Mouse (Mus musculus): ENCODE measurements around the gene Gon7.
A peak's percentile ranks its signal among the peaks of the same experiment; 100 is the strongest.

The Gon7 gene

GRCm38 (mm10) chr12:102757689-102758402 lies at the start of gene Gon7, which contains the start of the genes Gm28051 and Ubr7:
Gon7 (minus strand) TSS chr12:102757803.
Gm28051 (minus strand) TSS chr12:102757765.
Ubr7 (plus strand) TSS chr12:102757967.
- DNase-seq (ENCODE audit: low read depth, low spot score), result peak; percentile 99

DNA sequence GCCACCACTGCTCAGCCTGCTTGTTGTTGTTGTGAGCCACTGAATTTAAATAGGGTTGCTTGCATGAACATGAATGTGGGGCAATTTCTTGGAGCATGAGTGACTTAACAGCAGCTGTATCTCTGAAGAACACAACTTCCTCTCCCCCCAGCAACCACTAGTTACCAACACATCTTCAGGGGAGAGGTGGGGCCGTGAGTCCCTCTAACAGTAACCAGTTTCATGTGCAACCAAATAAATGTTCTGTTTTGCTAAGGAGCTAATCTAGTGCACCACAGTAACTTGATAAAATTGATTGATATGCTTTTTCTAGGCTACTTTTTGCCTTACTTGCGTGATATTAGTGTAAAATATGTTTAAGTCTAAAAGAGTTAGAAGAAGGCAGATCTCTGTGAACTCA lies 41.9 kb upstream of the Gon7 start:
- DNase-seq (ENCODE audit: low read depth, low spot score), result no peak

- DNase-seq (ENCODE audit: low read depth, low spot score), result no peak
These were observed 30.3 kb upstream of the Gon7 start for GRCm38 (mm10) chr12:102787927-102788326.

DNA sequence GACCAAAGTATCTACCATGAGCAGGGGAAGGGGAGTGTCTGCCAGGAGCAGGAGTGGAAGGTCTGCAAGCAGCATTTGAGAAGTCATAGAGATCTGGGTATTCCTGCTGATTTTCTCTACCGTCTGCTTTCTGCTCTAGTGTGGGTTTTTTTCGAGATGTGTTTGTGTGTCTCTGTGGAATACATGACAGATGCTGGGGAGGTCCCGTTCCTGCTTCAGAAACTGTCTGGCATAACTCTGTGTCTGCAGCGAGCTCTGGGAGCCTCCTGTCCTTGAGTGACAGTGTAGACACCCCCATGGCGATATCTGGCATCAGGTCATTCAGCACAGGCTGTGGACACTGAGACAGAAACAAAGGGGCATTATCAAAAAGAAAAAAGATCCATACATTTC lies 28.0 kb upstream of the Gon7 start:
- no peak for DNase-seq (ENCODE audit: low read depth, low spot score)

DNA sequence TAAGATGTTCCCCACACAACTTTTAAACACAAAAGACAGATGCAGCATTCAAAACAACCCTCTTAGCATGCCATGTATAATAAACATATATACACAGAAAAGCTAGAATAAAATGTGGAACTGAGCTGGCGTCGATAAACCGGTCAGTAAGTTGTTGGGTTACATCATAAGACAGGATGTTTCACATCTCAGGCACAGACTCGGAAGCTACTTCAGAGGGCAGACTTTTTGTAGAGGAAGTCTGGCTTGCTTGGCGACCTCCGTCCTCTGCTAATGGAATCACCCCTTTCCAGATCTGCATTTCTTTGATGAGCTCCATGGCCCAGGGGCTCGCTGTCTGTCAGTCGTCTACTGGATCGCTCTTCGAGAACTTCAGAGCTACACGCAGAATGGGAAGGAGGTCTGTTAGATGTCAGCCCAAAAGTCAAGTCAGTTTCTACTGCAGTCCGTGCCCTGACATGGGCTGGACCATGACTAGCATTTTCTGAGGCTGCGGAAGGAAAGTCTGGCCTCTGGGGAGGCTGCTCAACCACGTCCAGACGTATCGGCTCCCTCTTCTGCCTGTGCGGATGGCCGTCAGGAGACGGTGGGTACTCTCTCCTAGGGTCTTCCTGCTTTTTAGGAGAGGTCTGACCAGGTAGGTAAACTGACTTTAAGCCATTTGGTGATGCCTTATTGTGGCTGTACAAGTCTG lies 27.4 kb upstream of the Gon7 start:
- no peak for DNase-seq (ENCODE audit: low read depth, low spot score)

DNA sequence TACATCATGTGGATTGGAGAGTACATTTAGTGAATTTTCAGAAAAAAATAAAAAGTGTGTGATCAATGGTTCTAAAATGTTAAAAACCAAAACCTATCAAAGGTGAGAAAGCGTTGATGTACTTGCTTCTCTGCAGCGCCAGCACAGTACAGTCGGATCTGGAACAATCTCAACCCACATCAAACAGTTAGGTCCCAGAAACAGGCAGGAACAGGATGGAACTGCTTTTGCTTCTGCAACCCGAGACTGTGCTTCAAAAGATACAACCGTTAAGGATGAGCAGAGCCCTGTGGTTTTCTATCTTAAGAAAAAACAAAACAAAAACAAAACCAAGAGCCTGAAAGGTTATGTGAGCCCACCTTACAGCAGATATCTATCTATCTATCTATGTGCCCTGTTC lies 25.2 kb upstream of the Gon7 start:
- peak; percentile 52 for DNase-seq (ENCODE audit: low read depth, low spot score)

DNA sequence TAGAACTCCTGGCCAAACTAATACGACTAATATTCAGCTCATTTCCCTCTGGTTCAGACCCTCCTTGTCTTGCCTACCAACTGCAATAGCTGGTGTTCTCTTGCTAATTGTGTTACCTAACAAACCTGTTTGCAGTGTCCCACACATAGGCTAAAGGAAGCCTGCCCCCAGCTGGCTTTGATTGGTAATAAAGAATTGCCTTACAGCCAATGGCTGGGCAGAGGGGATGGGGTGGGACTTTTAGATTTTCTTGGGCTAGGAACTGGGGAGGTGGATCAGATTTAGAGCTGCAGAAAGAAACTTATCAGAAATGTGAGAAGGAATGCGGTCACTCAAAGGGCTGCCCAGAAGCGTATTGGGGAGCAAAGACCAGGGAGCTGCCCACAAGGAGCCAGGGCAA lies 21.8 kb upstream of the Gon7 start:
- DNase-seq (ENCODE audit: low read depth, low spot score), result peak; percentile 71

DNA sequence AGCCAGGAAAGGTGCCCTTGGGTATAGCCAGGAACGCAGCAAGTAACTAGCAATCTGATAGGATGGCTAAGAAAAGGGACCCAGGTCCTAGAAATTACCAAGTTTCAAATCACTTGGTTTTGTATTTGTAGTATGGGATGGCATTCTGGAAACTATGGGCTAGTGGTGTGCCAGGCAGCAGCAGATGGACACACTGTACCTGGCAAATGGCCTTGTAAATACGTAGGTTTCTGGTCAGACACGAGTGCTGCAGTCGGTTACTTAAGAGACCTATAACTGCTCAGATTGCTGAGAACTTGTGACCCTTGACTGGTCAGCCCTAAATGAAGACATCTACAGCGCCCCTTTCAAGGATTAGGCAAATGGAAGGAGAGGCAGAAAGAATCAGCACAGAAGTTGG lies 20.5 kb upstream of the Gon7 start:
- no peak for DNase-seq (ENCODE audit: low read depth, low spot score)

- DNase-seq (ENCODE audit: low read depth, low spot score), result no peak
These were observed 18.4 kb upstream of the Gon7 start for GRCm38 (mm10) chr12:102776035-102776434.

DNA sequence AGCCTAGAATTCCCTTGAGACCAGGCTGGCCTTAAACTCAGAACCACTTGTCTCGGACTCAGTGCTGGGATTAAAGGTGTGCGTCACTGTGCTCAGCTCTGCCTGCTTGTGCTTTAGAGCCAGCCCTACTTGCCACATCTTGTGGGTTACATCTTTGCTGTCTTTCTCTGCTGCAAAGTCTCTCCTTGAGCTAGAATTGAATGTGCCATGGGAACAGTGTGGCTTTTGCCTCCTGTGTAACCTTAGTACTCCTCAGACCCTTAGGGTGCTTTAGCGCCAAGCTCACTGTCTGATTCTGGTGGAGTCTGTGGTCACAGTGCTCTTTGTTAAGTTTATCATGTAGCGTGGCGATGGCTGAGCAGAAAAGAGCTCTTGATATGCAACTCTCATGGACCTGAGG lies 15.1 kb upstream of the Gon7 start:
- DNase-seq (ENCODE audit: low read depth, low spot score), result no peak

DNA sequence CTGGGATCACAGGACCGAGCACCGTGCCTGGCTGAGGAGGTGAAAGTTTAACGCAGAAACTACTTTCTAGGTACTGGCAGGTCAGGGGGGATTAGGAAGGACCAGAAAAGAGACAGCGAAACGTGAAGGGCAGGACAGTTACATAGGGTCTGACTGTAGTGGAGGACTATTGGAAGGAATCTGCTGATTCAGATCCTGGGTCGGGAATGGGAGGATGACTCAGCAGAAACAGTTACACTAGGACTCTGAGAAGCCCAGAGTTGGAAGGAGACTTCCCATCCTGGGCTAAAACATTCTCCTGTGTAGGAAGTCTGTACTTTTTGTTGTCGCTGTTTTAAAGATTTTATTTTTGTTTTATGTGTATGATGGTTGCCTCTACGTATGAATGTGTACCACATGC lies 14.0 kb upstream of the Gon7 start:
- peak; percentile 72 for DNase-seq (ENCODE audit: low read depth, low spot score)

GRCm38 (mm10) chr12:102769000-102769399 lies 11.4 kb upstream of the Gon7 start:
- peak; percentile 22 for DNase-seq (ENCODE audit: low read depth, low spot score)

DNA sequence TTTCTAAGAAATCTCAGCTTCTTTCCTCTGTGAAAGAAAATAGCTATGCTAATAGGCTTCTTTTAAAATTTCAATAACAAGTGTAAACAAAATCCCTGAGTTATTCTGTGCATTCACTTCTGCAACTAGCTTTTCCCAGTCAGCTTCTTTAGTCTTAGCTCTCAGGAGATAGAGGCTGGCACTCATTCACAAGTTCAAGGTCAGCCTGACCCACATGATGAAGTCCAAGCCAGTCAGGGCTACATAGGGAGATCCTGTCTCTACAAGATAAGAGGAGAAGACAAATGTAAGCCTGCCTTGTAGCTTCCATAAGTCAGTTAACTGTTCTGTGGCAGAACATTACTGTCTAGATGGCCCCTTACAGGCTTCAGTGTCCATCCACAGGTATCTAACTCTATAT lies 6.1 kb upstream of the Gon7 start:
- no peak for DNase-seq (ENCODE audit: low read depth, low spot score)

- no peak for DNase-seq (ENCODE audit: low read depth, low spot score)
These were observed 4.1 kb upstream of the Gon7 start for GRCm38 (mm10) chr12:102761668-102762067.

GRCm38 (mm10) chr12:102758936-102759335 lies 1.3 kb upstream of the Gon7 start:
- DNase-seq (ENCODE audit: low read depth, low spot score), result peak; percentile 71

GRCm38 (mm10) chr12:102758403-102758756 lies 777 bp upstream of the Gon7 start, which contains the start of gene Gm20604:
Gm20604 (minus strand) TSS chr12:102758672.
- peak; percentile 50 for DNase-seq (ENCODE audit: low read depth, low spot score)

DNA sequence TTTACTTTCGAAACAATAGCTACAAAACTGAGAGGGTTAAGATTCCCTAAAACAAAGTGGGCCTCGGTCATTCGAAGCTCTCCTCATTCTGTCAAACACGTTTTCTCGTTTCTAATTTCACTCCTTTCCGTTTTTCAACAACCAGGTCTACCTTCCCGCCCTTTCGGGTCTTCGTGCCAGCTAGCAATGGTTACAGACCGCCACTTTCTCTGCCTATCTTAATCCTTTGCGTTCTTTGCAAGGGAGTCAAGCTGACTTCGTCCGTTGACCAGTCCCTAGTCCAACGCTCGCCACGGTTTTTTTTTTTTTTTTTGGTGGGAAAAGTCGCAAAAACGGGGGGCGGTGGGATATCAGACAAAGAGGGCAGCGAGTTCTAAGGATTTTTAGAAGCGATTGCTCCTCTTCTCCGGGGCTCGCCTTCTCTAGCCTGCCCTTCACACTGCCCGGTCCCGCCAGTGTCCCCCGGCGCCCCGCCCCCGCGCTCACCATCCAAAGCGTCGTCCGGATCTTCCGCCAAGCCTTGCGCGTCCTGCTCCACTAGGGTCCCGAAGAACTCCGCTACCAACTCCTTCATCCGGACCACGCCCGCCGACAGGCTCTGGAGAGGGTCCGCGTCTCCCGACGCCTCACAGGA lies 431 bp downstream of the Gon7 start:
- peak; percentile 29 for DNase-seq (ENCODE audit: low read depth, low spot score)

DNA sequence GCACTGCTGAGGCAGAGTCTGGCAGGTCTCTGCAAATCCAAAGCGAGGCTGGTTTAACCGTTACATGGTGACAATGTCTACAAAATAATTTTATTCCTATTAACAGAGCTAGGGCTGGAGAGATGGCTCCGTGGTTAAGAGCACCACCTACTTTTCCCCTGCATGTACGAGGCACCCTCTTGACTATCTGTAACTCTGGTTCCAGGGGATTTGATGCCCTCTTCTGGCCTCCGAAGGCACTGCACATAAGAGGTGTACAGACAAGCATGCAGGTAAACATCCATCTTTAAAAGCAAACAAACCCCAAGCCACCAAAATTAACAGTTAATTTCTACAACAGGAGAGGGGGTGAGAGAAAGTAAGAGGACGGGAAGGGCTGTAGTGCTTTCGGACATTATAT lies 1.3 kb downstream of the Gon7 start:
- DNase-seq (ENCODE audit: low read depth, low spot score), result peak; percentile 91

GRCm38 (mm10) chr12:102748256-102748655 lies 9.3 kb downstream of the Gon7 start:
- no peak for DNase-seq (ENCODE audit: low read depth, low spot score)

DNA sequence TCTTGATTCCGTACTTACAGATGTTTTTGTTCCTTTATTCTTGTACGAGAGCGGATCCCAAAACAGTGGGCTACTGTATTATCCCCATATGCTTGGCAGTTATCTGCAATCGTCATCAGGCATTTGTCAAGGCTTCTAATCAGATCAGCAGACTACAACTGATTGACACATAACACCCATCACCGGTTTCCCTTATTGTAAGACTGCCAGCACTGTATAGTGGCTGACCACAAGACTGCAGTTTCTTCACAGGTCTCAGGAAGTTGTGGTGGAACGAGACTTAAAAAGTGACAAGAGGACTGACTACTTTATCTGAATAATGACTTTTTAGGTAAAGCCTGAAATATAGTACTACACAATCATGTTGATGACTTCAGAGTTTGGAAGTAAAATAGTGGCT lies 12.8 kb downstream of the Gon7 start:
- DNase-seq (ENCODE audit: low read depth, low spot score), result peak; percentile 55

- peak; percentile 96 for DNase-seq (ENCODE audit: low read depth, low spot score)
These were observed 13.7 kb downstream of the Gon7 start, which contains the start of the genes Moap1 and Tmem251 for GRCm38 (mm10) chr12:102743589-102744574. Moap1 (minus strand) TSS chr12:102743661. Tmem251 (plus strand) TSS chr12:102743762.

Measured in ZHBTc4 (cell line).